Mouse (Mus musculus) hindbrain, embryonic 13.5 days (tissue): ENCODE results near the gene Cwc25. TPM values are rescaled to one million over a fixed set of nuclear protein-coding genes. Genes with fewer than 3 reads are reported as not detected.
"Not testable (repeated sequence)": the region's sequence is repeated elsewhere in the genome, so short reads cannot be mapped to it uniquely, and the experiment has no call there.

Experiments used
- ATAC-seq: fragments of 200-750 bp; cut with Nextera tagmentation; 2 replicates; pipeline ENCODE4 v1.8.0; 2017; ENCODE audit warnings: moderate TSS enrichment; ENCODE audit not compliant: low FRiP score
- H3K27ac ChIP-seq: fragments of 300-500 bp; sonication (generic); 2 replicates; pipeline ENCODE4 v1.5.1; 2015; ENCODE audit warnings: inconsistent platforms, mild to moderate bottlenecking, moderate library complexity
- H3K27me3 ChIP-seq: fragments of 300-500 bp; sonication (generic); 2 replicates; pipeline ENCODE4 v1.6.1; 2015; ENCODE audit warnings: mild to moderate bottlenecking, inconsistent platforms
- H3K36me3 ChIP-seq: fragments of 300-500 bp; sonication (generic); 2 replicates; pipeline ENCODE4 v1.6.1; 2015; ENCODE audit warnings: mild to moderate bottlenecking, inconsistent platforms
- H3K4me1 ChIP-seq: fragments of 300-500 bp; sonication (generic); replicated peaks from 2 replicates; pipeline ENCODE4 v1.6.1; 2015; ENCODE audit warnings: inconsistent platforms
- H3K4me2 ChIP-seq: fragments of 300-500 bp; sonication (generic); 2 replicates; pipeline ENCODE4 v1.6.1; 2015; ENCODE audit warnings: inconsistent platforms, mild to moderate bottlenecking, moderate library complexity
- H3K4me3 ChIP-seq: fragments of 300-500 bp; sonication (generic); 2 replicates; pipeline ENCODE4 v1.5.1; 2015; ENCODE audit warnings: mild to moderate bottlenecking, inconsistent platforms
- H3K9ac ChIP-seq: fragments of 300-500 bp; sonication (generic); 2 replicates; pipeline ENCODE4 v1.6.1; 2015; ENCODE audit warnings: mild to moderate bottlenecking, inconsistent platforms
- H3K9me3 ChIP-seq: fragments of 300-500 bp; sonication (generic); 2 replicates; pipeline ENCODE4 v1.6.1; 2016; ENCODE audit warnings: inconsistent platforms
- WGBS: fragments of 180-500 bp; shearing (Covaris S2); methylation state at CpG from one replicate; pipeline ENCODE4 v1.1.7; 2015; 5-methylcytosine and 5-hydroxymethylcytosine counted together
- polyA plus RNA-seq: library from polyadenylated mRNA; unstranded; fragments of >200 nt; fragmentation: Nextera tagmentation; extraction: Ambion mirVana; gene quantifications from 2 replicates; pipeline ENCODE4 v1.2.1, GENCODE M21; 2015

Cwc25 gene
- polyA plus RNA-seq, 1 experiment from 2014 or later = 17.6 TPM

DNA sequence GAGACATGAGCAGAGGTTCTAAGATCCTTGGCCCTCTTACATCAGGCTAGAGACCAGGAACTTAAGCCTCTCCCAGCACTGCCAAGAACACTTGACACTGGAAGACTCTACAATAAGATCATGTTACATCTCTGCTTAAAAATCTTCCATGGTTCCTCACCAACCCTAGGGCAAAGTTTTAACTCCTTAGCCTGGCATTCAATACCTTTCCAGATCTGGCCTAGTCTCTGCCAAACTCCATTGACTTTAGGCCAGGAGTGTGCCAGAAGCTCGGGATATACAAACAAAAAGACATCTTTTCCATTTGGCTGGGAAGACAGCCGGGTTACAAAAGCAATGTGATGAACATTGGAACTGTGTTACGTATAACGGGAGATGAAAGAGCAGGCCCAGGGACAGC, 28.8 kb downstream of the Cwc25 start:
- Histone ChIP-seq H3K9ac (no peak overlapping the region), H3K4me2 (no peak overlapping the region), H3K4me3 (no peak overlapping the region), H3K36me3 (peaks cover 5% of the 10 kb centered on the region), H3K27ac (no peak overlapping the region), H3K9me3 (no peaks in the 10 kb centered on the region), H3K4me1 (peaks cover 33% of the 10 kb centered on the region), H3K27me3 (no peaks in the 10 kb centered on the region)
- ATAC-seq = no peak
- 77% methylated on average over 4 of the region's 4 CpGs for WGBS

DNA sequence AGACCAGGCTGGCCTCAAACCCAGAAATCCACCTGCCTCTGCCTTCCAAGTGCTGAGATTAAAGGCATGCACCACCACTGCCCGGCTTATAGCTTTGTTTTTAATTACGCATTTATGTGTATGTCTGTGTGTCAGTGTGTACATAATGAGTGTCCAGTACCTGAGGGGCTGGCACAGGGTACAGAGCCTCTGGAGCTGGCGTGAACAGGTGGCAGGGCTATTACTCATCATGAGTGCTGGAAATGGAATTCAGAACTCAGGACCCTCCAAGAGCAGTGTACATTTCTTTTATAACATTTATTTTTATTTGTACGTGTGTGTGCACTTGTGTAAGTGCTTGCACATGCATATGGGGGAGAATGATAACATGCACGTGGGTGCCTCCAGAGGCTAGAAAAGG, 29.7 kb downstream of the Cwc25 start:
- Histone ChIP-seq H3K4me1 (peaks cover 24% of the 10 kb centered on the region), H3K4me3 (no peak overlapping the region), H3K9ac (no peak overlapping the region), H3K36me3 (peaks cover 15% of the 10 kb centered on the region), H3K27me3 (no peaks in the 10 kb centered on the region), H3K27ac (no peak overlapping the region), H3K9me3 (no peaks in the 10 kb centered on the region), H3K4me2 (no peak overlapping the region)
- no peak for ATAC-seq
- WGBS = 90% methylated on average over 5 of the region's 5 CpGs

DNA sequence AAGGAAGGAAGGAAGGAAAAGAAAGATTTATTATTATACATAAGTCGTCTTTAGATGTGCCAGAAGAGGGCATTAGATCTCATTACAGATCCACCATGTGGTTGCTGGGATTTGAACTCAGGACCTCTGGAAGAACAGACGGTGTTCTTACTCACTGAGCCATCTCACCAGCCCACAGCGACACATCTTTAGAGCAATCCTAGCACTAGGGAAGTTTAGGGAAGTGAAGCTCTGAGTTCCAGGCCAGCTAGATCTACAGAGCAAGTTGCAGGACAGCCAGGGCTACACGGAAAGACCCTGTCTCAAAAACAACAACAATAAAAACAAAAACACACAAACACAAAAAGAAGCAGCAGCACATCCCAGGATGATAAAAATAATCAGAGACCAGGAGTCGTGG, 31.5 kb downstream of the Cwc25 start:
- not testable (repeated sequence) for H3K9ac ChIP-seq, H3K27me3 ChIP-seq, H3K27ac ChIP-seq, H3K4me1 ChIP-seq, H3K4me3 ChIP-seq, H3K9me3 ChIP-seq, H3K4me2 ChIP-seq, ATAC-seq
- H3K36me3 ChIP-seq = peaks cover 30% of the 10 kb centered on the region
- 93% methylated on average over 5 of the region's 5 CpGs for WGBS

DNA sequence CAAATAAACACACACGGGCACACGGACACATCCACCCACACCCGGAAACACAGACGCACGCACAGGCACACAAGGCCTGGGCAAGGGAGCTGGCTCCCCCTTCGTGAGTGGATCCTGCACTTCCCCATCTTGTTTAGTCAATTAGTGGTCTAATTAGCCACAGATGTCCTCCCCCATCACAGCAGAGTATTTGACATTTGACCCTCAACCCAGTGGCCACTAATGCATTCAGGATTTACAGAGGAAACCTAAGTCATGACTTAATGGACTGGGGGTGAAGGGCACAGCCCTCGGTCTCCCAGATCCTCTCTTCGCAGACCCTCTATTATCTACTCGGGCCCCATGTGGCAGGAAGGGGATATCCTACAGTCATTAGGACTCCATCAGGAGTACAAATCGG, 32.7 kb downstream of the Cwc25 start:
- H3K9me3 ChIP-seq = no peaks in the 10 kb centered on the region
- WGBS = 55% methylated on average over 10 of the region's 10 CpGs
- no peak overlapping the region for H3K27ac ChIP-seq
- H3K4me3 ChIP-seq = no peak overlapping the region
- H3K4me1 ChIP-seq = peaks cover 9% of the 10 kb centered on the region; the same call in 1 of the 2 replicates
- no peak for ATAC-seq
- peaks cover 38% of the 10 kb centered on the region for H3K36me3 ChIP-seq
- no peak overlapping the region for H3K9ac ChIP-seq
- H3K4me2 ChIP-seq = no peak overlapping the region
- no peaks in the 10 kb centered on the region for H3K27me3 ChIP-seq

DNA sequence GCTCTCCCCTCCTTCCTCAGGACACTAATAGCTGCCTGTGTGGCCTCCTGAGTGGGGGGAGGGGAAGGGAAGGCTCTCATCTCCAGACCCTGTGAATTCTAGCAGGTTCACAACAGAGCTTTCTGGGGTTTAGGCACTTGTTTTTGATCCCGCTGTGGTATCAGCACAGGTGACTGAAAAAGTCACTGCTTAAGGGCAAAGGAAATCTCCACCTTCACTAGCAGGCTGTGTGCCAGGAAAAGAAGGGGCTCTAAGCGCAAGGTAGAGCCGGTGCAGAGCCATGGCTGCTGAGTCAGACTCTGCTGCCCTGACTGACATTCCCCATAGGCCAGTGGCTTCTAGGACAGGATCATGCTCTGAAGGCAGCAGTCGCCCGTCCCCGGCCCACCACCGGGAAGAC, 37.6 kb downstream of the Cwc25 start:
- 85% methylated on average over 7 of the region's 7 CpGs for WGBS
- H3K4me3 ChIP-seq = no peak overlapping the region
- H3K9me3 ChIP-seq = no peaks in the 10 kb centered on the region
- peaks cover 4% of the 10 kb centered on the region; the same call in 1 of the 2 replicates for H3K4me1 ChIP-seq
- no peak overlapping the region for H3K4me2 ChIP-seq
- H3K36me3 ChIP-seq = peaks cover 88% of the 10 kb centered on the region
- H3K9ac ChIP-seq = no peak overlapping the region
- ATAC-seq = no peak
- H3K27ac ChIP-seq = no peak overlapping the region
- no peaks in the 10 kb centered on the region for H3K27me3 ChIP-seq

DNA sequence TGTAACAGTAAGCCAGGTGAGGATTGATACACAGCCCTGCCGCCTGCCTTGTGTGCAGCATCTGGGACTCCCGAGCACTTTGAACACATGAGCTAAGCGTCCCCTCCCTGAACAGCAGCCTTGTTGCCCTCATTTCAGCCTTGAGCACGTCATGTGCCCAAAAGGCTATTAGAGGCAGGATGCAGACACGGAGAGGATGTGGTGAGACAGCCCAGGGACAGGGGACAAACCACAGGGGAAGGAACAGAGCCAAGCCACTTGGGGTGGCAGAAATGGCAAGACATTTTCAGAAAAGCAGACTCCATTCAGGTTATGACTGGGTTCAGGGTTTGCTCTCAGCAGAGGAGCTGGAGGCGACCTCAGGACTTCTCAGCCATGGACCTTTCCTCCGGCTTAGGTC, 38.0 kb downstream of the Cwc25 start:
- WGBS = 89% methylated on average over 7 of the region's 7 CpGs
- H3K36me3 ChIP-seq = peaks cover 92% of the 10 kb centered on the region
- H3K4me3 ChIP-seq = no peak overlapping the region
- H3K4me1 ChIP-seq = no peaks in the 10 kb centered on the region
- no peak overlapping the region for H3K27ac ChIP-seq
- no peak overlapping the region for H3K4me2 ChIP-seq
- ATAC-seq = no peak
- H3K27me3 ChIP-seq = no peaks in the 10 kb centered on the region
- H3K9me3 ChIP-seq = no peaks in the 10 kb centered on the region
- H3K9ac ChIP-seq = no peak overlapping the region

DNA sequence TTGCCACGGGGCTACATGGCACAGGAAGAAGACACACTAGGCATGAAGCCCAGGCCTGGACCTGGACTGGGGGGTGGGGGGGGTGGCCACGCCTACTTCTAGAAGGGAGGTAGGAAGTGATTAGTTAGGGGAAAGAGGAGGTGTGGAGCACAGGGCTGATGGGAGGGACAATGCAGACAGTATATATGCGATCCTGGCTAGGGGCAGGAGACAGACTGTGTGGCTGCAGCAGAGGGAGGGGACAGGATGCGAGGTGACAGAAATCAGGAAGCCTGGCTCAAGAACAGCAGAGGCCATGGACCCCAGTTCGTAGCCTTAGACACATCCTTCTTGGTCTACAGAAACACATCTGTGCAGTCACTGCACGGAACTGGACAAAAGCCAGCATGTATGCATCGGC, 42.6 kb downstream of the Cwc25 start:
- 84% methylated on average over 7 of the region's 7 CpGs for WGBS
- ATAC-seq = no peak
- no peak overlapping the region for H3K4me2 ChIP-seq
- peaks cover 100% of the 10 kb centered on the region for H3K36me3 ChIP-seq
- no peaks in the 10 kb centered on the region for H3K4me1 ChIP-seq
- no peak overlapping the region for H3K9ac ChIP-seq
- H3K27ac ChIP-seq = no peak overlapping the region
- no peak overlapping the region for H3K4me3 ChIP-seq
- no peaks in the 10 kb centered on the region for H3K27me3 ChIP-seq
- H3K9me3 ChIP-seq = peaks cover 5% of the 10 kb centered on the region; the same call in 1 of the 2 replicates

DNA sequence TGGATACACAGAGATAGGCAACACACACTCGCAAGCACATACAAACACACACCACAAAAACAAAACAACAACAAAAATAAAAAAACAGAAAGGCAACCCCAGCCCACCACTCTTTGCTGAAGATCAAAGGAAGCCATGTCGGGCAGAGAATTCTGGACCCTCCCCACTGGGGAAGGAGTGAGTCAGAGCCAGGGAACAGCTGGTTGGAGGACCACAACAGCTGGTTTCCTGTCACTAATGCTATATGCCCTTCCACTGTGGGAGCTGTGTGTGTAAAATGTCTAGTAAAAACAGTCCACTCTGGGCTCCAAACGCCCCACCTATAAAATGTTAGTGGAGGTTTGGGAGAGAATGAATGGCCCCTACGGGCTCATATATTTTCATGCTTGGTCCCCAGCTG, 45.0 kb downstream of the Cwc25 start:
- no peak overlapping the region for H3K4me2 ChIP-seq
- peaks cover 5% of the 10 kb centered on the region; the same call in 1 of the 2 replicates for H3K9me3 ChIP-seq
- H3K27ac ChIP-seq = no peak overlapping the region
- WGBS = 97% methylated on average over 4 of the region's 4 CpGs
- H3K9ac ChIP-seq = no peak overlapping the region
- no peak for ATAC-seq
- H3K27me3 ChIP-seq = no peaks in the 10 kb centered on the region
- peaks cover 99% of the 10 kb centered on the region for H3K36me3 ChIP-seq
- no peaks in the 10 kb centered on the region for H3K4me1 ChIP-seq
- H3K4me3 ChIP-seq = no peak overlapping the region

DNA sequence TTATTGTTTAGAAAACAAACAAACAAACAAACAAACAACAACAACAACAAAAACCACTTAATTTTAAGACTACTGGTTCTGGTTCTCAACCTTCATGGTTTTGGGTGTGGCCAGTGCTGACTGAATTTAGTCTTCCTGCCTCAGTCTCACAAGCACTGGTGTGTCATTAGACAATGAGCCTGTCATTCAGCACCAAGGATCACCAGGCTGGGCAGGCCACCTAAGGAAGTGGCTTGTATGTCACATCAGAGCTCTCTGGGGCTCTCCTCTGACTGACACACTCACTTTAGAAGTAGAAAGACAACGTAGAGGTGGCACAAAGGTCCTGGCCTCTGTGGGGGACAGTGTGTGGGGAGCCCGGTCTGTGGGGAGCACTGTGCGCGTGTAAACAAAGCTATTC, 47.3 kb downstream of the Cwc25 start:
- Histone ChIP-seq H3K9ac (no peak overlapping the region), H3K4me2 (no peak overlapping the region), H3K9me3 (peaks cover 5% of the 10 kb centered on the region; the same call in 1 of the 2 replicates), H3K27ac (no peak overlapping the region), H3K4me3 (no peak overlapping the region), H3K27me3 (no peaks in the 10 kb centered on the region), H3K36me3 (peaks cover 97% of the 10 kb centered on the region), H3K4me1 (no peaks in the 10 kb centered on the region)
- 85% methylated on average over 4 of the region's 4 CpGs for WGBS
- no peak for ATAC-seq

DNA sequence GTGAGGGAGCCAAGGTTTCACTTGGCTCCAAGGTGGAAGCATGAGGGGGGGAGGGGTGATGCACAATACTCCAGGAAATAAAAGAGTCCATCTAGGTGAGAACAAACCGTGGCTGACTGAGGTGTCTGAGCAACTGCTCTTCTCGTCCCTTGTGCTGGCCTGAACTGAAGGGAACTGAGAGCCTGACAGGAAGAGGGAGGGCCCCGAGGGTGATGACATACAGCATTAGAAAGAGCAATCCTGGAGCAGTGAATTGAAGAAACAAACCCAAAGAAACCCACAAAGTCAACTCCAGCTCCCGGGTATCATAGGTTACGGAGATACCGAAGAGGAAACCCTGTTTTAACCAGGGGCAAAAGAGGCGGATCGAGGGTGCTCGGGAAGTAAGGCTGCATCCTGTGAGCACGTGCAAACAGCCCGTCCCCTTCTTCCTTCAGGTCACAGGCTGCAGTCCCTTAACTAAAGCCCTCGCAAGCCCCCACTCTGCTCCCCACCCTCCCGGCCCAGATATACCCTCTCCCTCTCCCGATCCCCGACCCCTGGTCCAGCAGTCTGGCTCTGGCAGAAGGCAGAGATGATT, 48.0 kb downstream of the Cwc25 start:
- 87% methylated on average over 15 of the region's 15 CpGs for WGBS
- Histone ChIP-seq H3K36me3 (peaks cover 97% of the 10 kb centered on the region), H3K4me3 (no peak overlapping the region)

DNA sequence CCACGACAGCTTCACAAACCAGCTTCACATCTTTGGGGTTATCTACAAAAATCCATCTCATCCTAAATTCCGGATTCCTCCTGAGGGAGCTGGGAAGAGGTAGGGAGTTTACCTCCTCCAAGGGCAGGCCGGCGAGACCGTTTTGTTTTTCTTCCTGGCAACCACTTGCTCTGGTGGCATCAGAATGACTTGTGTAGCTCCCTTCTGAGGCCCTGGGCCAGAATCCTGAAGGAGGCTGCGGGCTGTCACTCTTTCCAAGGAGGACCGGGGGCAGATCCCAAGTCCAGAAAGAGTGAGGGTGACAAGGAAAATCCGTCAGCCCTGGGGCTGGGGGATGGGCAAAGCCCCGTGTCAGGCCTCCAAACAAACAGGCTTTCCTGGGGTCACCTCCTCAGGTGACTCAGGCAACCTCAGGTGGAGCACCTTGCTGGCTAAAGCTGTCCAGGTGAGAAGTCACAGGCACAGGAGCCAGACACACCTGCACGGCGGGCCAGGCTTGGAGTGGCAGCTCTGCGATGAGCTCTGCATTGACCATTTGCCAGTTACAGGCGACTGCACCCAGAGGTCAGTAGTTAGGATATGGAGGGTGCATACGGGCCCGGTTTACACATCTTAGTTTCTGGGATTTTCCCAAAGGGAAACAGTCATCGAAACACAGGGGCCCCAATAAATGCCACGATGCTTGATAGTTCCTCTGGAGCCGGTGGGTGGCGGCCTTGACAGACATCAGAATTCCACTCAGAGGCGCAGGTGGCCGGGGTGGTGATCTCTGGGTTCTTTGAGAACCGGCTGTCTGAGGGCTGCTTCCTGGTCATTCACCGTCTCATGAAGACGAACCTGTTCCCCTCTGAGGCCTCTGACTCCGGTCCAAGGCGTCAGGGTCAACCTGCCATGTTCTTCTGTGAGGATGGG, 48.7 kb downstream of the Cwc25 start:
- no peaks in the 10 kb centered on the region for H3K27me3 ChIP-seq
- no peak overlapping the region for H3K9ac ChIP-seq
- WGBS = 89% methylated on average over 26 of the region's 26 CpGs
- no peak overlapping the region for H3K27ac ChIP-seq
- H3K4me1 ChIP-seq = no peaks in the 10 kb centered on the region
- ATAC-seq = no peak
- H3K36me3 ChIP-seq = peaks cover 96% of the 10 kb centered on the region
- H3K9me3 ChIP-seq = peaks cover 5% of the 10 kb centered on the region; the same call in 1 of the 2 replicates
- no peak overlapping the region for H3K4me2 ChIP-seq
- H3K4me3 ChIP-seq = no peak overlapping the region

More for the DNA sequence above, 48.0 kb downstream of the Cwc25 start:
- no peaks in the 10 kb centered on the region for H3K4me1 ChIP-seq
- no peak overlapping the region for H3K9ac ChIP-seq
- H3K9me3 ChIP-seq = peaks cover 5% of the 10 kb centered on the region; the same call in 1 of the 2 replicates
- no peak for ATAC-seq
- H3K27ac ChIP-seq = no peak overlapping the region
- no peaks in the 10 kb centered on the region for H3K27me3 ChIP-seq
- H3K4me2 ChIP-seq = no peak overlapping the region

DNA sequence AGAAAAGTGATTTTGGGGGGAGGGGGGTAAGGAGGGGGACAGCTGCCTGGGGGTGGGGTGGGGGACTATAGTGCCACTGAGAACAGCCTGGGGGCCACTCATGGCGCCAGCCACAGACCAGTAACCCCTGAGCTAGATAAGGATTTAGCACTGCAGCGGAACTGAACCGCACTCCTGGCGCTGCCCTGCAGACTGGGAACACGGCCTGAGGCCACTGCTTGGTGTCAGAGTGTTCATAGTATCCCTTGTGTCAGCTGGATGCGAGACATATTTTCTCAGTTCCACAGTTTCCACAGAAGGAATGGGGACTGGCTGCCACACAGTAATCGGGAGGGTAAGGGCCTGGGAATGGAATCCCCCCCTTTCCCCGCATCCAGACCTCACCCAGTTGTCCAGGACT, 50.3 kb downstream of the Cwc25 start:
- H3K4me2 ChIP-seq = no peak overlapping the region
- H3K4me1 ChIP-seq = no peaks in the 10 kb centered on the region
- peaks cover 96% of the 10 kb centered on the region for H3K36me3 ChIP-seq
- no peak for ATAC-seq
- no peak overlapping the region for H3K9ac ChIP-seq
- H3K27me3 ChIP-seq = no peaks in the 10 kb centered on the region
- H3K4me3 ChIP-seq = no peak overlapping the region
- H3K27ac ChIP-seq = no peak overlapping the region
- 90% methylated on average over 8 of the region's 8 CpGs for WGBS
- H3K9me3 ChIP-seq = no peaks in the 10 kb centered on the region
